Mouse (Mus musculus) hindbrain, embryonic 12.5 days (tissue): ENCODE measurements at regions not wholly inside any gene's neighbourhood (a gene's known extent, or its start where the extent isn't known, plus 50 kb on each side); places are given as distances from the start of the nearest gene placed in this dataset.

Source experiments
- ATAC-seq: fragments of 200-750 bp; cut with Nextera tagmentation; 2 replicates; pipeline ENCODE4 v1.8.0; 2017; ENCODE audit warnings: moderate TSS enrichment; ENCODE audit not compliant: low FRiP score
- H3K27ac ChIP-seq: fragments of 300-500 bp; sonication (generic); 2 replicates; pipeline ENCODE4 v1.5.1; 2016; ENCODE audit warnings: mild to moderate bottlenecking
- H3K27me3 ChIP-seq: fragments of 300-500 bp; sonication (generic); 2 replicates; pipeline ENCODE4 v1.6.1; 2016; ENCODE audit warnings: mild to moderate bottlenecking
- H3K36me3 ChIP-seq: fragments of 300-500 bp; sonication (generic); 2 replicates; pipeline ENCODE4 v1.6.1; 2016; ENCODE audit warnings: mild to moderate bottlenecking
- H3K4me1 ChIP-seq: fragments of 300-500 bp; sonication (generic); 2 replicates; pipeline ENCODE4 v1.6.1; 2016
- H3K4me2 ChIP-seq: fragments of 300-500 bp; sonication (generic); replicated peaks from 2 replicates; pipeline ENCODE4 v1.6.1; 2016; ENCODE audit warnings: mild to moderate bottlenecking
- H3K4me3 ChIP-seq: fragments of 300-500 bp; sonication (generic); 2 replicates; pipeline ENCODE4 v1.5.1; 2016; ENCODE audit warnings: mild to moderate bottlenecking
- H3K9ac ChIP-seq: fragments of 300-500 bp; sonication (generic); 2 replicates; pipeline ENCODE4 v1.6.1; 2016; ENCODE audit warnings: mild to moderate bottlenecking, moderate library complexity
- H3K9me3 ChIP-seq: fragments of 300-500 bp; sonication (generic); replicated peaks from 2 replicates; pipeline ENCODE4 v1.6.1; 2016; ENCODE audit warnings: mild to moderate bottlenecking
- WGBS: fragments of 180-500 bp; shearing (Covaris S2); methylation state at CpG from one replicate; pipeline ENCODE4 v1.1.7; 2016; 5-methylcytosine and 5-hydroxymethylcytosine counted together

GRCm38 (mm10) chr4:24154418-24154817, 341.8 kb upstream of the Mms22l start:
- Histone ChIP-seq H3K4me3 (no peak overlapping the region), H3K36me3 (no peaks in the 10 kb centered on the region), H3K27me3 (no peaks in the 10 kb centered on the region), H3K4me2 (no peak overlapping the region), H3K4me1 (no peaks in the 10 kb centered on the region), H3K9me3 (no peaks in the 10 kb centered on the region), H3K9ac (no peak overlapping the region), H3K27ac (no peak overlapping the region)
- WGBS: 18% methylated on average over 8 of the region's 8 CpGs
- peak; percentile 84 for ATAC-seq

- Histone ChIP-seq H3K27me3 (no peaks in the 10 kb centered on the region), H3K4me3 (no peak overlapping the region), H3K9me3 (no peaks in the 10 kb centered on the region), H3K4me1 (no peaks in the 10 kb centered on the region), H3K9ac (no peak overlapping the region), H3K4me2 (no peak overlapping the region), H3K27ac (no peak overlapping the region), H3K36me3 (no peaks in the 10 kb centered on the region)
- no peak for ATAC-seq
- WGBS: 46% methylated on average over 2 of the region's 2 CpGs
These were observed 322.5 kb upstream of the Mms22l start for GRCm38 (mm10) chr4:24173750-24174149.

- 57% methylated on average over 10 of the region's 10 CpGs for WGBS
- ATAC-seq: 0 out of 2 replicates have a peak, but pooled peaks have one; percentile 46
- no peaks in the 10 kb centered on the region for H3K36me3 ChIP-seq
- H3K27ac ChIP-seq: no peak overlapping the region
- H3K4me3 ChIP-seq: no peak overlapping the region
- no peaks in the 10 kb centered on the region for H3K27me3 ChIP-seq
- H3K9me3 ChIP-seq: no peaks in the 10 kb centered on the region
- peaks cover 3% of the 10 kb centered on the region for H3K4me1 ChIP-seq
- H3K4me2 ChIP-seq: no peak overlapping the region
- H3K9ac ChIP-seq: no peak overlapping the region
These were observed 282.8 kb upstream of the Mms22l start for GRCm38 (mm10) chr4:24213262-24214036.

GRCm38 (mm10) chr4:24214037-24214362, 282.3 kb upstream of the Mms22l start:
- no peaks in the 10 kb centered on the region for H3K27me3 ChIP-seq
- no peak overlapping the region for H3K4me3 ChIP-seq
- no peak overlapping the region for H3K4me2 ChIP-seq
- no peak for ATAC-seq
- H3K4me1 ChIP-seq: peaks cover 3% of the 10 kb centered on the region
- WGBS: 48% methylated on average over 3 of the region's 3 CpGs
- H3K9ac ChIP-seq: no peak overlapping the region
- H3K9me3 ChIP-seq: no peaks in the 10 kb centered on the region
- no peak overlapping the region for H3K27ac ChIP-seq
- no peaks in the 10 kb centered on the region for H3K36me3 ChIP-seq

DNA sequence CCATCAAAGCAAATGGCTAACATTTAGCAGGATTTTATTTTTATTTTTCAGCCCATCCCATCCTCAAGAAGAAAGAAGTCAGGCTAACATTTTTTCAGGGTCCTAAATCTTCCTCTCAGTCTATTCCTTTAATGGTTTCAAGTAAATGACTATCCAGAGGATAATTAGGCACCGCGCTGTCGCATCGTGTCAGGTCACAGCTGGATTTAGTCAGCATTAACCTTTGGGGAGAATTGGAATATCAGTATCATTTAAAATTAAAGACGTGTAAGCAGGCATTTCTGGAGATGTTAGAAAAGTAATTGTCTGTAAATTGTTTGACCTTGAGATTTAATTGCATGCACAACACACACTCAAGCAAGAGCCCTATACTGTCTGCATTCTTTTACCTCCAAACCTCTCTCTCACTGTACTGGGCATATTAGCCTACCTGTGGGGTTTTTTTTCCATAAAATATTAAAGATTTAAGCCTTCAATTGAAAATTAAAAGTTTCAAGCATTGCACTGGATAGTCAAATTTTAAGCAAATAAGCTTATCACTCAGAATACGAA, 277.8 kb upstream of the Mms22l start:
- 50% methylated on average over 6 of the region's 6 CpGs for WGBS
- Histone ChIP-seq H3K4me1 (peaks cover 3% of the 10 kb centered on the region), H3K4me3 (no peak overlapping the region), H3K9me3 (no peaks in the 10 kb centered on the region), H3K9ac (no peak overlapping the region), H3K4me2 (no peak overlapping the region), H3K27me3 (no peaks in the 10 kb centered on the region), H3K36me3 (no peaks in the 10 kb centered on the region), H3K27ac (no peak overlapping the region)
- peak; percentile 59; the same call in 1 of the 2 replicates for ATAC-seq

DNA sequence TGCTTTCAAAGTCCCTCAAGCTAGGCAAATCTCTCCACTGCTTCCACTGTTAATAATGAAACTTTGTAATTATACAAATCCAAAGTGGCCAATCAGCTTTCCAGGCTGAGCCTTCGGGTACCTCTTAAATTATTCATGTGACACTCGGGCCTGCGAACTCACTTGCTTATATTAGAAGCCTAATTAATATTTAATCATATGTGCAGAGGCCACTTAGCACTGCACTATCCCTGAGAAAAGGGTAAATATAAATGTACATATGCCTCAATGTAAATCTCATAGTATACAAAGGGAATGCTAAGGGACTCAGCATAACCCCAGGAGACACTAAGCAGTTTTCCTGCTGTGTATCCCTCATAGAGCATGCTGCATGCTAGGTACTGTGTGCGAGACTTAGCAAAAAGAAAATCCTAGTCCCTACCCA, 277.2 kb upstream of the Mms22l start:
- no peak overlapping the region for H3K9ac ChIP-seq
- H3K27me3 ChIP-seq: no peaks in the 10 kb centered on the region
- H3K36me3 ChIP-seq: no peaks in the 10 kb centered on the region
- no peak overlapping the region for H3K4me2 ChIP-seq
- no peaks in the 10 kb centered on the region for H3K9me3 ChIP-seq
- ATAC-seq: peak; percentile 84
- H3K27ac ChIP-seq: no peak overlapping the region
- H3K4me1 ChIP-seq: no peaks in the 10 kb centered on the region; the same call in 1 of the 2 replicates
- 48% methylated on average over 4 of the region's 4 CpGs for WGBS
- H3K4me3 ChIP-seq: no peak overlapping the region

DNA sequence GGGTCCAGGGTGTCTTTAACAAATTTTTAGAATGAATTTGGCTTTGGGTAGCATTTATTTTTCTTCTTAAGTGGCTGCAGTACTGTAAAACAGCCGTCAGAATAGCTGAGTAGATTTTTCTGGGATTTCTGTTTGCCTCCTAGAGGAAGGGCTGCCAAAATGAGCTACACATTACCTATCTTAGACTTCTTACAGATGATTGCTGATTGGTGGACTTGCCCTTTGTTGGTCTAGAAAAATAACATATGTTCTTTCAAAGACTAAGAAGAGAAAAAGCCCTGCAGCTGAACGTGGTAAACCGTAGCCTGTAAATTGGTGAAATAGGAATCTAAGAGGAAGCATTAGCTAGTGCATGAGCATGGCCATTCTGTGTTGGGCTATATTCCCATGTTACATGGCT, 276.7 kb upstream of the Mms22l start:
- ATAC-seq: no peak
- H3K4me2 ChIP-seq: no peak overlapping the region
- H3K9me3 ChIP-seq: no peaks in the 10 kb centered on the region
- H3K27ac ChIP-seq: no peak overlapping the region
- WGBS: 76% methylated on average over 3 of the region's 3 CpGs
- H3K4me1 ChIP-seq: no peaks in the 10 kb centered on the region; the same call in 1 of the 2 replicates
- no peak overlapping the region for H3K4me3 ChIP-seq
- no peaks in the 10 kb centered on the region for H3K27me3 ChIP-seq
- H3K36me3 ChIP-seq: no peaks in the 10 kb centered on the region
- H3K9ac ChIP-seq: no peak overlapping the region

GRCm38 (mm10) chr4:24245124-24245523, 251.1 kb upstream of the Mms22l start:
- Histone ChIP-seq H3K4me2 (no peak overlapping the region), H3K27me3 (no peaks in the 10 kb centered on the region), H3K36me3 (no peaks in the 10 kb centered on the region), H3K4me3 (no peak overlapping the region), H3K4me1 (no peaks in the 10 kb centered on the region), H3K27ac (no peak overlapping the region), H3K9ac (no peak overlapping the region), H3K9me3 (no peaks in the 10 kb centered on the region)
- 47% methylated on average over 6 of the region's 6 CpGs for WGBS
- no peak; the same call in 1 of the 2 replicates for ATAC-seq

GRCm38 (mm10) chr4:24248142-24249054, 247.9 kb upstream of the Mms22l start:
- Histone ChIP-seq H3K4me2 (no peak overlapping the region), H3K9ac (no peak overlapping the region), H3K4me3 (no peak overlapping the region), H3K27ac (no peak overlapping the region), H3K9me3 (no peaks in the 10 kb centered on the region), H3K27me3 (no peaks in the 10 kb centered on the region), H3K36me3 (no peaks in the 10 kb centered on the region), H3K4me1 (no peaks in the 10 kb centered on the region)
- 71% methylated on average over 6 of the region's 6 CpGs for WGBS
- no peak for ATAC-seq

DNA sequence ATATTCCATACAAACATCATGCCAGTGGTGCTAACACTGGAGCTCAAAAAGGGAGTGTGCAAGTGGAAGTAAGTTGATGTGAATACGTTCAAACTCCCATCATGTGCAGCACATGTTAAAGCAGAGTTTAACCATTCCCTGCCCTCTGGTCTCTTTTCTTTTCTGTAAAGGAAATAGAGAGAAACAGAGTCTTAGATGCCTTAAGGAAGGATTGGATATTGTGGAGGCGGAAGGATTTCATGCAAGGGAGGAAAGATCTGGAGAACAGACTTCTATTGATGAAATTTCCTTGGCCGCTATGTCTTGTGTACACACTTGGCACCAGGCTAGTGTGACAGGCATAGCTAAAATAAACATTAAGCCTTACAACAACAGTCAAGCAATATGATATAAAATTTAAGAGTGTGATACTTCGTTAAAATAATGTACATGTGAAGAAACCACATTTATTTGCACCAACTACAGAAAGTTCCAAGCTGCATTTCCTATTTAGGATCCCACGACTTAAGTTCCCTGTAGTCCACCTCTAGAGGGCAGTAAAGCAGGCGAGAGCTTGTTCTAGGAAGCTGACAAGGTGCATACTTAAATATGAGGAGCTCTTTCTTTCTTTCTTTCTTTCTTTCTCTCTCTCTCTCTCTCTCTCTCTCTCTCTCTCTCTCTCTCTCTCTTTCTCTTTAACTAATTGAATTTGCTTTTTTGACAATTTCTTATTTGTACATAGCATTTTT, 246.8 kb upstream of the Mms22l start:
- H3K27ac ChIP-seq: no peak overlapping the region
- no peak overlapping the region for H3K9ac ChIP-seq
- H3K27me3 ChIP-seq: no peaks in the 10 kb centered on the region
- ATAC-seq: no peak
- H3K36me3 ChIP-seq: no peaks in the 10 kb centered on the region
- H3K9me3 ChIP-seq: no peaks in the 10 kb centered on the region
- no peak overlapping the region for H3K4me3 ChIP-seq
- WGBS: 38% methylated on average over 6 of the region's 6 CpGs
- H3K4me2 ChIP-seq: no peak overlapping the region
- H3K4me1 ChIP-seq: no peaks in the 10 kb centered on the region

- Histone ChIP-seq H3K9ac (no peak overlapping the region), H3K27me3 (no peaks in the 10 kb centered on the region), H3K36me3 (no peaks in the 10 kb centered on the region), H3K9me3 (peaks cover 6% of the 10 kb centered on the region; the same call in 1 of the 2 replicates), H3K4me1 (no peaks in the 10 kb centered on the region), H3K4me3 (no peak overlapping the region), H3K27ac (no peak overlapping the region), H3K4me2 (no peak overlapping the region)
- 48% methylated on average over 3 of the region's 3 CpGs for WGBS
- no peak for ATAC-seq
These were observed 218.1 kb upstream of the Mms22l start for GRCm38 (mm10) chr4:24278154-24278553.
